Mouse (Mus musculus) limb, embryonic 14.5 days (tissue): ENCODE measurements around the gene Aknad1. TPM values are rescaled to one million over a fixed set of nuclear protein-coding genes. Genes with fewer than 3 reads are reported as not detected.
A peak's percentile ranks its signal among the peaks of the same experiment; 100 is the strongest.

ENCODE experiments used
- ATAC-seq: fragments of 200-750 bp; cut with Nextera tagmentation; 2 replicates; pipeline ENCODE4 v1.8.0; 2017; ENCODE audit warnings: low read depth, moderate number of reproducible peaks, moderate TSS enrichment; ENCODE audit not compliant: low FRiP score
- DNase-seq: peaks from one replicate; pipeline ENCODE4 v3.0.0-alpha.2; 2015; ENCODE audit warnings: low spot score
- H3K27ac ChIP-seq: fragments of 300-500 bp; sonication (generic); replicated peaks from 2 replicates; pipeline ENCODE4 v1.5.1; 2014; ENCODE audit warnings: low read depth, mild to moderate bottlenecking, low read length, moderate library complexity, mixed read lengths
- H3K27me3 ChIP-seq: fragments of 300-500 bp; sonication (generic); 2 replicates; pipeline ENCODE4 v1.6.1; 2014; ENCODE audit warnings: low read length, mixed read lengths; ENCODE audit not compliant: control insufficient read depth, insufficient read depth
- H3K36me3 ChIP-seq: fragments of 300-500 bp; sonication (generic); 2 replicates; pipeline ENCODE4 v1.6.1; 2014; ENCODE audit warnings: mild to moderate bottlenecking, low read length, moderate library complexity, mixed read lengths; ENCODE audit not compliant: control insufficient read depth, insufficient read depth
- H3K4me1 ChIP-seq: fragments of 300-500 bp; sonication (generic); 2 replicates; pipeline ENCODE4 v1.6.1; 2014; ENCODE audit warnings: antibody characterized with exemption, low read length, mixed read lengths; ENCODE audit not compliant: control insufficient read depth, insufficient read depth
- H3K4me2 ChIP-seq: fragments of 300-500 bp; sonication (generic); replicated peaks from 2 replicates; pipeline ENCODE4 v1.6.1; 2014; ENCODE audit warnings: low read depth, mild to moderate bottlenecking, low read length, moderate library complexity; ENCODE audit not compliant: severe bottlenecking
- H3K4me3 ChIP-seq: fragments of 300-500 bp; sonication (generic); replicated peaks from 2 replicates; pipeline ENCODE4 v1.5.1; 2014; ENCODE audit warnings: low read length
- H3K9ac ChIP-seq: fragments of 300-500 bp; sonication (generic); 2 replicates; pipeline ENCODE4 v1.6.1; 2014; ENCODE audit warnings: mild to moderate bottlenecking, low read depth, low read length, moderate library complexity; ENCODE audit not compliant: severe bottlenecking
- H3K9me3 ChIP-seq: fragments of 300-500 bp; sonication (generic); 2 replicates; pipeline ENCODE4 v1.6.1; 2016; ENCODE audit warnings: low read length; ENCODE audit not compliant: control insufficient read depth
- POLR2A ChIP-seq: fragments of 200-500 bp; IDR thresholded peaks from 2 replicates; pipeline ENCODE4 v1.8.0; 2012; ENCODE audit warnings: inconsistent platforms, mild to moderate bottlenecking, moderate library complexity, borderline replicate concordance; ENCODE audit not compliant: insufficient read depth, insufficient read length; ENCODE audit errors: extremely low read depth
- WGBS: fragments of 180-500 bp; shearing (Covaris S2); extraction: QIAGEN DNeasy Blood & Tissue Kit; methylation state at CpG from one replicate; pipeline ENCODE4 v1.1.7; 2014; 5-methylcytosine and 5-hydroxymethylcytosine counted together
- polyA plus RNA-seq, 2 experiments: library from polyadenylated mRNA; depleted of rRNA in 1 of 2; stranded (reverse) in 1 of 2; unstranded in 1 of 2; fragments of >200 nt; fragmentation: Nextera tagmentation in 1 of 2; extraction: Ambion mirVana in 1 of 2; gene quantifications; 2 replicates each; pipeline versions ENCODE4 v1.2.1 to v1.2.3; 2012 to 2014

Aknad1 gene
- polyA plus RNA-seq, 2 experiments: 2.2 to 3.6 TPM

- H3K9ac ChIP-seq: no peak overlapping the region
- DNase-seq (no peak), ATAC-seq (no peak)
- H3K9me3 ChIP-seq: no peaks in the 10 kb centered on the region
- 72% methylated on average over 1 of the region's 1 CpGs for WGBS
- no peak overlapping the region for H3K4me2 ChIP-seq
- H3K27me3 ChIP-seq: no peaks in the 10 kb centered on the region
- H3K27ac ChIP-seq: no peak overlapping the region
- H3K36me3 ChIP-seq: no peaks in the 10 kb centered on the region
- no peak for TF ChIP-seq POLR2A
- H3K4me3 ChIP-seq: no peak overlapping the region
- peaks cover 36% of the 10 kb centered on the region for H3K4me1 ChIP-seq
Measured at GRCm38 (mm10) chr3:108756131-108756530, 16.7 kb downstream of the Aknad1 start.

GRCm38 (mm10) chr3:108757570-108757969, 18.1 kb downstream of the Aknad1 start:
- Histone ChIP-seq H3K4me3 (no peak overlapping the region), H3K9me3 (no peaks in the 10 kb centered on the region), H3K36me3 (no peaks in the 10 kb centered on the region), H3K9ac (no peak overlapping the region), H3K4me1 (peaks cover 25% of the 10 kb centered on the region), H3K27me3 (no peaks in the 10 kb centered on the region), H3K4me2 (no peak overlapping the region), H3K27ac (no peak overlapping the region; the same call in 1 of the 2 replicates)
- DNase-seq (no peak), ATAC-seq (no peak)
- 53% methylated on average over 9 of the region's 9 CpGs for WGBS
- TF ChIP-seq POLR2A: no peak

- Histone ChIP-seq H3K27ac (peak overlapping the region; percentile 78), H3K4me3 (no peak overlapping the region), H3K4me2 (no peak overlapping the region), H3K9ac (no peak overlapping the region), H3K36me3 (no peaks in the 10 kb centered on the region), H3K4me1 (peaks cover 28% of the 10 kb centered on the region), H3K9me3 (no peaks in the 10 kb centered on the region), H3K27me3 (no peaks in the 10 kb centered on the region)
- DNase-seq (peak; percentile 85), ATAC-seq (peak; percentile 77)
- no peak for TF ChIP-seq POLR2A
- WGBS: 50% methylated on average over 11 of the region's 11 CpGs
Measured at GRCm38 (mm10) chr3:108759566-108760420, 20.3 kb downstream of the Aknad1 start.

- Histone ChIP-seq H3K27ac (no peak overlapping the region), H3K4me1 (peaks cover 30% of the 10 kb centered on the region), H3K9ac (no peak overlapping the region), H3K9me3 (no peaks in the 10 kb centered on the region), H3K4me2 (no peak overlapping the region), H3K27me3 (no peaks in the 10 kb centered on the region), H3K36me3 (no peaks in the 10 kb centered on the region), H3K4me3 (no peak overlapping the region)
- TF ChIP-seq POLR2A: no peak
- DNase-seq (no peak), ATAC-seq (no peak)
- WGBS: 61% methylated on average over 7 of the region's 7 CpGs
Measured at GRCm38 (mm10) chr3:108762597-108763111, 23.2 kb downstream of the Aknad1 start.

- no peak overlapping the region for H3K4me2 ChIP-seq
- H3K9ac ChIP-seq: no peak overlapping the region
- H3K36me3 ChIP-seq: no peaks in the 10 kb centered on the region
- DNase-seq (no peak), ATAC-seq (no peak)
- no peak for TF ChIP-seq POLR2A
- no peak overlapping the region for H3K27ac ChIP-seq
- H3K9me3 ChIP-seq: no peaks in the 10 kb centered on the region
- H3K4me3 ChIP-seq: no peak overlapping the region
- H3K27me3 ChIP-seq: no peaks in the 10 kb centered on the region
- 81% methylated on average over 2 of the region's 2 CpGs for WGBS
- H3K4me1 ChIP-seq: peaks cover 24% of the 10 kb centered on the region
Measured at GRCm38 (mm10) chr3:108763691-108764090, 24.2 kb downstream of the Aknad1 start.
